Mouse (Mus musculus): Measurements from ENCODE around the gene Atp1a2. TPM values are rescaled to one million over a fixed set of nuclear protein-coding genes. Genes with fewer than 3 reads are reported as not detected.

Atp1a2 gene
- total and polyA plus RNA-seq, 2 experiments from 2014 or later, result 27.1 to 130 TPM

- Histone ChIP-seq H3K4me3 (ENCODE audit: low read depth, low read length) (peak overlapping the region; percentile 44), H3K4me1 (ENCODE audit: control insufficient read depth, insufficient read depth) (peaks cover 48% of the 10 kb centered on the region)
- no peak for DNase-seq (ENCODE audit: low spot score)
Measured at GRCm38 (mm10) chr1:172296816-172297510, 901 bp downstream of the Atp1a2 start.

GRCm38 (mm10) chr1:172295751-172296197 lies 2.1 kb downstream of the Atp1a2 start:
- Histone ChIP-seq H3K9me3 (replicated peaks; ENCODE audit: control insufficient read depth, low read length) (no peaks in the 10 kb centered on the region), H3K4me1 (ENCODE audit: control insufficient read depth, insufficient read depth) (peaks cover 44% of the 10 kb centered on the region), H3K4me3 (ENCODE audit: low read depth, low read length) (peak overlapping the region; percentile 44; the same call in 1 of the 2 replicates), H3K4me2 (ENCODE audit: low read depth, low read length) (peak overlapping the region; percentile 64), H3K27me3 (ENCODE audit: control insufficient read depth, insufficient read depth, low read length) (no peaks in the 10 kb centered on the region), H3K36me3 (replicated peaks; ENCODE audit: control insufficient read depth, insufficient read depth, low read length) (peaks cover 7% of the 10 kb centered on the region), H3K27ac (ENCODE audit: low read depth) (peak overlapping the region; percentile 89), H3K9ac (replicated peaks; ENCODE audit: low read depth, low read length) (peak overlapping the region; percentile 9; the same call in 1 of the 2 replicates)
- DNase-seq (ENCODE audit: low spot score) (no peak), ATAC-seq (ENCODE audit: insufficient read depth, low read depth) (no peak)
- no peak for TF ChIP-seq EP300 (IDR thresholded peaks at IDR 0.05; ENCODE audit: low read depth)
- WGBS, result 32% methylated on average over 4 of the region's 4 CpGs

More at GRCm38 (mm10) chr1:172296816-172297510, 901 bp downstream of the Atp1a2 start:
- Histone ChIP-seq H3K9ac (replicated peaks; ENCODE audit: low read depth, low read length) (peak overlapping the region; percentile 61), H3K4me2 (ENCODE audit: low read depth, low read length) (peak overlapping the region; percentile 64), H3K36me3 (replicated peaks; ENCODE audit: control insufficient read depth, insufficient read depth, low read length) (peaks cover 6% of the 10 kb centered on the region; the same call in 1 of the 2 replicates), H3K27me3 (ENCODE audit: control insufficient read depth, insufficient read depth, low read length) (no peaks in the 10 kb centered on the region), H3K9me3 (replicated peaks; ENCODE audit: control insufficient read depth, low read length) (no peaks in the 10 kb centered on the region), H3K27ac (ENCODE audit: low read depth) (peak overlapping the region; percentile 89)
- TF ChIP-seq CTCF (IDR thresholded peaks at IDR 0.05; ENCODE audit: low read depth) (no peak), EP300 (IDR thresholded peaks at IDR 0.05; ENCODE audit: low read depth) (no peak)
- WGBS, result 53% methylated on average over 6 of the region's 6 CpGs
- ATAC-seq (ENCODE audit: insufficient read depth, low read depth), result peak; percentile 36; the same call in 1 of the 2 replicates

GRCm38 (mm10) chr1:172293449-172293848 lies 4.4 kb downstream of the Atp1a2 start:
- DNase-seq (ENCODE audit: low spot score), result no peak
- TF ChIP-seq CTCF (IDR thresholded peaks at IDR 0.05; ENCODE audit: low read depth), result no peak
- no peak for TF ChIP-seq EP300 (IDR thresholded peaks at IDR 0.05; ENCODE audit: low read depth)
- ATAC-seq (ENCODE audit: insufficient read depth, low read depth), result no peak
- 88% methylated on average over 11 of the region's 11 CpGs for WGBS
- Histone ChIP-seq H3K4me2 (ENCODE audit: low read depth, low read length) (no peak overlapping the region), H3K27me3 (ENCODE audit: control insufficient read depth, insufficient read depth, low read length) (no peaks in the 10 kb centered on the region), H3K4me3 (ENCODE audit: low read depth, low read length) (no peak overlapping the region), H3K36me3 (replicated peaks; ENCODE audit: control insufficient read depth, insufficient read depth, low read length) (peaks cover 29% of the 10 kb centered on the region), H3K27ac (ENCODE audit: low read depth) (no peak overlapping the region), H3K9ac (replicated peaks; ENCODE audit: low read depth, low read length) (no peak overlapping the region), H3K9me3 (replicated peaks; ENCODE audit: control insufficient read depth, low read length) (no peaks in the 10 kb centered on the region), H3K4me1 (ENCODE audit: control insufficient read depth, insufficient read depth) (peaks cover 26% of the 10 kb centered on the region)

- Histone ChIP-seq H3K4me2 (ENCODE audit: low read depth, low read length) (no peak overlapping the region), H3K4me3 (ENCODE audit: low read depth, low read length) (no peak overlapping the region), H3K9ac (replicated peaks; ENCODE audit: low read depth, low read length) (no peak overlapping the region), H3K27me3 (ENCODE audit: control insufficient read depth, insufficient read depth, low read length) (no peaks in the 10 kb centered on the region), H3K9me3 (replicated peaks; ENCODE audit: control insufficient read depth, low read length) (no peaks in the 10 kb centered on the region), H3K4me1 (ENCODE audit: control insufficient read depth, insufficient read depth) (peaks cover 21% of the 10 kb centered on the region), H3K36me3 (replicated peaks; ENCODE audit: control insufficient read depth, insufficient read depth, low read length) (peaks cover 32% of the 10 kb centered on the region), H3K27ac (ENCODE audit: low read depth) (no peak overlapping the region)
- no peak for DNase-seq (ENCODE audit: low spot score)
- WGBS, result 80% methylated on average over 2 of the region's 2 CpGs
- no peak for ATAC-seq (ENCODE audit: insufficient read depth, low read depth)
- TF ChIP-seq EP300 (IDR thresholded peaks at IDR 0.05; ENCODE audit: low read depth), result no peak
- TF ChIP-seq CTCF (IDR thresholded peaks at IDR 0.05; ENCODE audit: low read depth), result no peak
Measured at GRCm38 (mm10) chr1:172292880-172293279, 5.0 kb downstream of the Atp1a2 start.

- no peak for ATAC-seq (ENCODE audit: insufficient read depth, low read depth)
- Histone ChIP-seq H3K27ac (ENCODE audit: low read depth) (no peak overlapping the region), H3K36me3 (replicated peaks; ENCODE audit: control insufficient read depth, insufficient read depth, low read length) (peaks cover 62% of the 10 kb centered on the region), H3K9ac (replicated peaks; ENCODE audit: low read depth, low read length) (no peak overlapping the region), H3K4me2 (ENCODE audit: low read depth, low read length) (no peak overlapping the region), H3K4me3 (ENCODE audit: low read depth, low read length) (no peak overlapping the region), H3K4me1 (ENCODE audit: control insufficient read depth, insufficient read depth) (no peaks in the 10 kb centered on the region), H3K27me3 (ENCODE audit: control insufficient read depth, insufficient read depth, low read length) (no peaks in the 10 kb centered on the region), H3K9me3 (replicated peaks; ENCODE audit: control insufficient read depth, low read length) (no peaks in the 10 kb centered on the region)
- TF ChIP-seq EP300 (IDR thresholded peaks at IDR 0.05; ENCODE audit: low read depth), result no peak
- no peak for TF ChIP-seq CTCF (IDR thresholded peaks at IDR 0.05; ENCODE audit: low read depth)
- 73% methylated on average over 3 of the region's 3 CpGs for WGBS
- no peak for DNase-seq (ENCODE audit: low spot score)
Measured at GRCm38 (mm10) chr1:172289617-172289946, 8.3 kb downstream of the Atp1a2 start.
